Mouse (Mus musculus) right cerebral cortex, postnatal 25 days (tissue): Measurements from ENCODE around the gene Hoxd1.
A peak's percentile ranks its signal among the peaks of the same experiment; 100 is the strongest.

Source experiments
- DNase-seq: peaks from one replicate; pipeline ENCODE4 v3.0.0; 2022

Gene Hoxd1

DNA sequence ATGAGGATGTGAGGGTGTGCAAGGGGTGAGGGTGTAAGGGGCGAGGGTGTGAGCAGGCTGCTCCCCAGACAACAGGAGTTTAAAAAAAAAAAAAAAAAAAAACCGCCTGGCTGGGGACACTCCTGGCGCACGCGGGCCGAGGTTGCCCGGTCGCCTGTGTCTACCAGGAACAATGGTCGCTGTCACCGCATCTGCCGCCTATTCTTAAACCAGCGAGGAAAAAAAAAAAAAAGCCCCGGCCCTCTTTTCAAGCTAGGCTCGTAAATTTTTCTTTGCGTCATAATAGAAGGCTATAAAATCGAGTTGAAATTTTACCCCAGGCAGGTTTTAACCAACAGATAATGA, 29.5 kb upstream of the Hoxd1 start:
- DNase-seq, result no peak

GRCm38 (mm10) chr2:74733765-74734164, 29.0 kb upstream of the Hoxd1 start:
- DNase-seq, result no peak

- no peak for DNase-seq
Observed at GRCm38 (mm10) chr2:74734451-74734850, 28.3 kb upstream of the Hoxd1 start.

- no peak for DNase-seq
Observed at GRCm38 (mm10) chr2:74734996-74735811, 27.6 kb upstream of the Hoxd1 start.

GRCm38 (mm10) chr2:74735851-74736687, 26.7 kb upstream of the Hoxd1 start:
- peak; percentile 8 for DNase-seq

- DNase-seq, result no peak
Observed at GRCm38 (mm10) chr2:74736688-74737577, 25.8 kb upstream of the Hoxd1 start.

DNA sequence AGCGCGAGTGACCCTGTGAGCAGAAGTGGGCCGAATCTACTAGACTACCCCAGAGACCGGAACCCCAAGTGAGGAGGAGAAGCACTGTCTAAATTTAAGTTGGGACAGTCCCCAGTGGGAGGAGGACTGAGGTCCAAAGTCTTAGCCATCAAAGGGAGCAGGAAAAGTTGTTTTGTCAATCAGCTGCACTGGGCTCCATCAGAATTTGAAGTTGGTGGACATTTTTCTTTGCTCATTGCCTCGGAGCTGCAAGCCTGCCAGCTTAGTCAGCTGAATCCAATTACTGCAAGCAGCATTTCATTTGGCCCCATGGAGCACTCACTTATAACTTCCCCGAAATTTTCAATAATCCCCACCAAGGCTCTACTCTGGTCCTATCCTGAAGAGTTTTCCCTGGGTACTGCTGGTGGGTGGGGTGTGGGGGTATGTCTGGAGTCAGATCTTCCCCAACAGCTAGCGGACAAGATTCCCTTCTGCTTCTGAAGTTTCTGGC, 25.2 kb upstream of the Hoxd1 start:
- DNase-seq, result peak; percentile 4

DNA sequence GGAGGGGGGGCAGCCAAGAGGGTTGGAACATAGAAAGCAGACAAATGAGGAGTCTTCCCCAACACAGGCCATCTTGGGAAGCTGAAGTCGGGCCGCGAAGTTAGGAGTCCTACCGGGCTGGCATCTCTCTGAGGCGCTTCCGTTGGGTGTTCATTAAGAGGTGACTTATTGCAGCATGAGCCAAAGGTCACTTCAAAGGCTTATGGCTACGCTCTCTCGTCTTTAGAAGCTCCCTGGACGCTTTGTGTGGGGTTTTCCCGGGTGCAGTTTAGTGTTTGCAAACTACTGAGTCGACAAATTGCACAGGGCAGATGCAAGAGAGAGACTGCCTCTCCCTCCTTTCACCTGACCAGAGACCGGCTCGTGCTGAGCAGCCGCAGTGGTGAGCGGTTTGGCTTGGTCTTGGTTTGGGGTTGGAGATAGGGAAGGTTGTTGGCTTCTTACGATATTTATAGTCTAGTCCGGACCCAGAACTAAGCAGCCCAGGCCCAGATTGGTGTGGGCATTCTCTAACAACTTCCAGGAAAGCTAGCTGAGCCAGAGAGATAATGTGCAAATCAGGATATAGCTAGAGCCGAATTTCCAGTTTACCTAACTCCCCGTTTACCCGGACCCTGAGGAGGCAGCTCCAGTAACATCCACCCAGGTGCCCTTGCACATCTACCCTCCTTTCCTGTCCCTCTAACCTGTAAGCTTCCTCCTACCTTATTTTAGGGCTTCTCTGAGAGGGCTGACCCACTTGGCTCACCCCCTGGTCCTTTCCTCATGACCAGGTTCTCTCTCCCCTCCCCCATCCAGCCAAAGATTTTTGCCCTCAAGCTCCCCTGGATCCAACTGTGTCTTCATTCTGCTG, 23.9 kb upstream of the Hoxd1 start:
- no peak for DNase-seq

DNA sequence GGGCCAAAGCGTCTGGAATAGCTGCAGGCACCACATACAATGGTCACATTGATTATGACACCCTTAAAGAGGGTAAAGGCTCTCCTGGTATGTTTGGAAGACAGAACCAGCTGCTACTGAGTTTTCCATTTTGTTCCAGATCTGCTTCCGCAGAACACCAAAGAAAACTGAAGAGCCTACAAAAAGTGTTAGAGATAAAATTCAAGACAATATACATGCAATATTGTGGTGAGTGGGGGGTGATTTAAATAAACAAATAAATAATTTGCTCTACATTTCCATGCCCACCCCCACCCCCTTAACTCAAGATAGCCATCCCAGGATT, 23.3 kb upstream of the Hoxd1 start:
- no peak for DNase-seq

- DNase-seq, result no peak
Observed at GRCm38 (mm10) chr2:74739869-74740268, 22.9 kb upstream of the Hoxd1 start.

GRCm38 (mm10) chr2:74740311-74741091, 22.3 kb upstream of the Hoxd1 start:
- peak; percentile 12 for DNase-seq

- peak; percentile 1 for DNase-seq
Observed at GRCm38 (mm10) chr2:74741252-74741978, 21.4 kb upstream of the Hoxd1 start.

DNA sequence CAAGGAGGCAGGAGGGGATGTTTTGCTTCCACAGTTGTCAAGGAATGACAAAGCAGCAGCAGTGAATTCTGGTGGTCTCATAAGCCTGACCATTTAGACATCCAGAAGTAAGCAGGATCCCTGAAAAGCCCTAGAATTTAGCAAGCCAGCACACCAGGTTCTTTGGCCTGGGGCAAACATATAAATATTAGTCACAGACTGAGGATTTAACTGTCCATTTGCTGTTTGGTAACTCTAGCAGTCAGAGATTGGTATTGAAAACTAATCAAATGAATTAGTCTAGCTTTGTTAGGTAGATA, 20.9 kb upstream of the Hoxd1 start:
- DNase-seq, result no peak

- DNase-seq, result no peak
Observed at GRCm38 (mm10) chr2:74745540-74746297, 17.1 kb upstream of the Hoxd1 start.

DNA sequence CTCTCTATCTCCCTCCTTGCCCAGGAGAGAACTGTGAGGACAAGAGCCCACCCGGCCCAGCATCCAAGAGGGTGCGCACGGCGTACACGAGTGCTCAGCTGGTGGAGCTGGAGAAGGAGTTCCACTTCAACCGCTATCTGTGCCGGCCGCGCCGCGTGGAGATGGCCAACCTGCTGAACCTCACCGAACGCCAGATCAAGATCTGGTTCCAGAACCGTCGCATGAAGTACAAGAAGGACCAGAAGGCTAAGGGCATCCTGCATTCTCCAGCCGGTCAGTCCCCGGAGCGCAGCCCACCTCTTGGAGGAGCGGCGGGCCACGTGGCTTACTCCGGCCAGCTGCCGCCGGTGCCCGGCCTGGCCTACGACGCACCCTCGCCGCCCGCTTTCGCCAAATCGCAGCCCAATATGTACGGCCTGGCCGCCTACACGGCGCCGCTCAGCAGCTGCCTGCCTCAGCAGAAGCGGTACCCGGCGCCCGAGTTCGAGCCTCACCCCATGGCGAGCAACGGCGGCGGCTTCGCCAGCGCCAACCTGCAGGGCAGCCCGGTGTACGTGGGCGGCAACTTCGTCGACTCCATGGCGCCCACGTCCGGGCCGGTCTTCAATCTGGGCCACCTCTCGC, 16.4 kb upstream of the Hoxd1 start:
- no peak for DNase-seq

GRCm38 (mm10) chr2:74747006-74747405, 15.8 kb upstream of the Hoxd1 start:
- no peak for DNase-seq

GRCm38 (mm10) chr2:74747661-74748141, 15.1 kb upstream of the Hoxd1 start:
- no peak for DNase-seq

- no peak for DNase-seq
Observed at GRCm38 (mm10) chr2:74748436-74748995, 14.3 kb upstream of the Hoxd1 start.
